Mouse (Mus musculus) megakaryocyte, embryonic 14.5 days (primary cell): ENCODE results near the gene Srcap.

Experiments used
- FLI1 ChIP-seq: IDR thresholded peaks from 2 replicates; pipeline ENCODE4 v1.6.1; 2012; ENCODE audit warnings: low read length, inconsistent platforms, mixed read lengths
- GATA1 ChIP-seq: IDR thresholded peaks from 3 replicates; pipeline ENCODE4 v1.6.1; 2012; ENCODE audit warnings: mixed read lengths, low read length, inconsistent platforms, borderline replicate concordance

DNA sequence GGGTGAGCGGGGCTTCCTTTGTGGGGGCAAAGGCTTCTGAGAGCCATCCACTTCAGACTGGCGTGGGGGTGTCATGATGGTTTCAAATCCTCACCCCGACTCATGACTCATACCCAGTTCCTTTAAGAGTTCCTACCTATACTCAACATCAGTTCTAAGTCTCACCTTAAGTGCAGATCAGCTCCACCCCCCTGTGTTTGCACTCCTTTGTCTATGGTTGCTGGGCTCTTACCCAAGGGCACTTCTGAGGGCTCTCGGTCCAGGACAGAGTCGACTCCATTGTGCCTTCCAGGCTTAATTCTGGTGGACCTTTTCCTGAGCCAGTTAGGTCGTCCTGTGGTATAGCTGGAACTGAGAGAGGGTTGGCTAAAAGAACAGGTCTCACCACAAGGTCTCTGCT lies 95.4 kb downstream of the Srcap start:
- TF ChIP-seq GATA1 (no peak), FLI1 (no peak)
